Mouse (Mus musculus) liver, embryonic 14.5 days (tissue): Measurements from ENCODE around the gene Rps13. TPM values are rescaled to one million over a fixed set of nuclear protein-coding genes. Genes with fewer than 3 reads are reported as not detected.
"Not testable (repeated sequence)": the region's sequence is repeated elsewhere in the genome, so short reads cannot be mapped to it uniquely, and the experiment has no call there.

ENCODE experiments used
- ATAC-seq: fragments of 200-750 bp; cut with Nextera tagmentation; 2 replicates; pipeline ENCODE4 v1.8.0; 2017; ENCODE audit warnings: moderate number of reproducible peaks, mild to moderate bottlenecking, moderate library complexity; ENCODE audit not compliant: insufficient read depth
- DNase-seq, 3 experiments: peaks; one replicate each; pipeline ENCODE4 v3.0.0-alpha.2; 2012 to 2013; ENCODE audit warnings: low read depth in 3 of 3, low spot score in 3 of 3
- H3K27ac ChIP-seq: fragments of 300-500 bp; sonication (generic); 2 replicates; pipeline ENCODE4 v1.5.1; 2014; ENCODE audit warnings: moderate library complexity, mild to moderate bottlenecking, control low read depth, inconsistent platforms
- H3K27me3 ChIP-seq: fragments of 300-500 bp; sonication (generic); 2 replicates; pipeline ENCODE4 v1.6.1; 2014; ENCODE audit warnings: mild to moderate bottlenecking, low read length, moderate library complexity; ENCODE audit not compliant: control insufficient read depth, insufficient read depth
- H3K36me3 ChIP-seq: fragments of 300-500 bp; sonication (generic); replicated peaks from 2 replicates; pipeline ENCODE4 v1.6.1; 2014; ENCODE audit warnings: low read depth; ENCODE audit not compliant: control insufficient read depth, insufficient read depth
- H3K4me1 ChIP-seq, 2 experiments: fragments of 200-500 bp in 1 of 2; fragments of 300-500 bp in 1 of 2; sonication (generic) in 1 of 2; replicated peaks; 2 replicates each; pipeline ENCODE4 v1.6.1; 2012 to 2014; ENCODE audit warnings: antibody characterized with exemption in 1 of 2, inconsistent platforms in 1 of 2, low read length in 1 of 2; ENCODE audit not compliant: control insufficient read depth in 2 of 2, insufficient read depth in 2 of 2
- H3K4me2 ChIP-seq: fragments of 300-500 bp; sonication (generic); 2 replicates; pipeline ENCODE4 v1.6.1; 2014; ENCODE audit warnings: low read depth, mild to moderate bottlenecking, control low read depth, moderate library complexity
- H3K4me3 ChIP-seq, 2 experiments: fragments of 200-500 bp in 1 of 2; fragments of 300-500 bp in 1 of 2; sonication (generic) in 1 of 2; 2 replicates each; pipeline ENCODE4 v1.5.1; 2012 to 2014; ENCODE audit warnings: low read depth in 2 of 2, low read length in 2 of 2, mild to moderate bottlenecking in 2 of 2, control low read depth in 1 of 2, inconsistent platforms in 1 of 2, moderate library complexity in 1 of 2; ENCODE audit not compliant: insufficient read depth in 1 of 2
- H3K9ac ChIP-seq: fragments of 300-500 bp; sonication (generic); replicated peaks from 2 replicates; pipeline ENCODE4 v1.6.1; 2014; ENCODE audit warnings: mild to moderate bottlenecking, control low read depth, moderate library complexity
- H3K9me3 ChIP-seq: fragments of 300-500 bp; sonication (generic); 2 replicates; pipeline ENCODE4 v1.6.1; 2016; ENCODE audit warnings: low read length, mixed read lengths; ENCODE audit not compliant: control insufficient read depth
- CTCF ChIP-seq: IDR thresholded peaks from 2 replicates; pipeline ENCODE4 v1.5.1; 2016; ENCODE audit warnings: antibody characterized with exemption, low read depth, control low read depth
- EP300 ChIP-seq: IDR thresholded peaks from 2 replicates; pipeline ENCODE4 v1.6.1; 2016; ENCODE audit warnings: antibody characterized with exemption, low read depth
- WGBS: fragments of 180-500 bp; shearing (Covaris S2); extraction: QIAGEN DNeasy Blood & Tissue Kit; methylation state at CpG from one replicate; pipeline ENCODE4 v1.1.7; 2014; ENCODE audit not compliant: insufficient replicate concordance; 5-methylcytosine and 5-hydroxymethylcytosine counted together
- polyA plus RNA-seq, 2 experiments: library from polyadenylated mRNA; depleted of rRNA in 1 of 2; stranded (reverse) in 1 of 2; unstranded in 1 of 2; fragments of >200 nt; fragmentation: Nextera tagmentation in 1 of 2; extraction: Ambion mirVana in 1 of 2; gene quantifications; 2 replicates each; pipeline versions ENCODE4 v1.2.1 to v1.2.3; 2012 to 2014

The Rps13 gene
- polyA plus RNA-seq (2012; rRNA removed) (336 and 671 TPM in 2 replicates), polyA plus RNA-seq (2014; fragmentation: Nextera tagmentation; extraction: Ambion mirVana) (554 and 561 TPM in 2 replicates)

DNA sequence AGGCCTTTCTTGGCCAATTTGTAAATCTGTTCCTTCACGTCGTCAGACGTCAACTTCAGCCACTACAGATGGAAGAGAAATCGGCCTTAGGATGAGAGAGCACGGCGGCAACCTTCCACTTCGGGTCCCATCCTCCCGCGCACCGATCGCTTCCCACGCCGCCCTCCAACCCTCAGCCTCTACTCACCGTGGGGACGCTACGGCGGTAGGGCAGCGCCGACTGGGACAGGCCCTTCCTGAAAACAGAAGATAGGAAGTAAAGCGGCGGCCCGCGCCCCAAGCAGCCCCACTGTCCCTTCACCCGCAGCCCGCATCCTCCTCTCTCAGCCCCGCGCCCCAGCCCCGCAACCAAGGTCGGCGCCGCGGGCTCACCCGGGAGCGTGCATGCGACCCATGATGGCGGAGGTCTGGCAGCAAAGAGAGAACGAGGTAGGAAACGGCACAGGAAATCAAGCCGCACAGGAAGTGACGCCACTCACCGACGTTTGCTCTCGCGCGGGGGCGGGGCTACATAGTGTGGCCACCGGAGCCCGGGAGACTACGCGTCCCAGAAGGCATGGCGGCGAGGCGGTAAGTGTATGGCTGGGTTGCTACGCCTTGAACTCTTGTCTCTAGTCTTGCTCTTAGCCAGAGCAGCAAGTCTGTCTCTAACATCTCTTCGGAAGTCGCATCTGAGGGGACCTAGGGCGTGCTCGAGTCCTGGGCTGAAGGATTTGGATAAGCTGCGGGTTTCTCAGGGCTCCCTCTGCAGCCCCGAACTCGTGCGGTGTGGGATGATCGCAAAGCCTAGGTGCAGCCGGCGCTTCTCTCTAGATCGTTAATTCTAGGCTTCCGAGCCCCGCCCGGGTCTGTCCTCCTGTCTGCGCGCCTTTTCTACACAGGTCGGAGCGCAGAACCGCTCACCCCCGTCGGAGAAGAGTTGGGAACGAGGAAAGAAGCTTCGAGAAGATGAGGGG is at the start of gene Rps13:
Gene Rps13, minus strand, starts transcription at position 483 of the 956 bp plus-strand sequence.
- Histone ChIP-seq H3K9ac (peak within 1 kb of the TSS; percentile 94), H3K4me2 (peak within 1 kb of the TSS; percentile 92), H3K27ac (peak within 1 kb of the TSS; percentile 82), H3K9me3 (no peaks in the 10 kb centered on the region), H3K36me3 (peaks cover 34% of the 10 kb centered on the region), H3K27me3 (no peaks in the 10 kb centered on the region), H3K4me1 (peaks cover 8 to 14% of the 10 kb centered on the region in 2 experiments; a peak in 3 of 4 replicates), H3K4me3 (peak within 1 kb of the TSS; percentile 96 to 97)
- ATAC-seq, result peak; percentile 98
- no peak for TF ChIP-seq CTCF
- TF ChIP-seq EP300, result no peak
- under 1% methylated on average over 78 of the region's 78 CpGs for WGBS
- DNase-seq, result peak; percentile 90 to 93 (median 93)

DNA sequence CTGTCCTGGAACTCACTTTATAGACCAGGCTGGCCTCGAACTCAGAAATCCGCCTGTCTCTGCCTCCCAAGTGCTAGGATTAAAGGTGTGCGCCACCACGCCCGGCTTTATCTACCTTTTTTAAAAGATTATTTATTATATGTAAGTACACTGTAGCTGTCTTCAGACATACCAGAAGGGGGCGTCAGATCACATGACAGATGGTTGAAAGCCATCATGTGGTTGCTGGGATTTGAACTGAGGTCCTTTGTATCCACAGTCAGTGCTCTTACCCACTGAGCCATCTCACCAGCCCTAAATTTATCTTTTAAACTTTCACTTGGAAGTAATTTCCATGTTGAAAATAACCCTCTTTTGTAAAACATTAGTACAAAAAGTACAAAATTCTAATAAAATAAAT is 45.2 kb upstream of the Rps13 start:
- WGBS, result 75% methylated on average over 6 of the region's 6 CpGs
- H3K4me1 ChIP-seq, H3K27ac ChIP-seq, H3K27me3 ChIP-seq, H3K36me3 ChIP-seq, H3K4me2 ChIP-seq, H3K9ac ChIP-seq, ATAC-seq, DNase-seq, H3K9me3 ChIP-seq, H3K4me3 ChIP-seq: not testable (repeated sequence)

DNA sequence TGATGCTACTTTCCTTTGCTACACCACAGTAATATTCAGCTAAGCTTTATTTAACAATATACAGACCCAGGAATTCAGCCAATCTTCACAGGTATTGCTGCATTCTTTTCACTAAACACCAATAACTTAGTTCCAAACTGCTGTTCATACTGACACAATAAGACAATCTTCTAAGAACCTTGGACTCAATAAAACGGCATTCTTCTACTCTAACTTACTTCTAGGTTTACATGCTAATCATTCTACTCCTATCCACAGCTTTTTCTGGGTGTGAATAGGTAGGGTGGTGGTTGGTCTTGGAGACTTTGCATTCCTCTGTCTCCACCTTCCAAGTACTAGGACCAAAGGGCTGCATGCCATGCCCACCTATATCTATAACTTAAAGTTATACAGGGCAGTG is 40.3 kb upstream of the Rps13 start:
- 53% methylated on average over 1 of the region's 1 CpGs for WGBS
- DNase-seq, result no peak
- H3K27ac ChIP-seq, result no peak overlapping the region
- ATAC-seq, result no peak
- no peak overlapping the region for H3K4me2 ChIP-seq
- H3K36me3 ChIP-seq, result no peaks in the 10 kb centered on the region
- H3K9me3 ChIP-seq, result no peaks in the 10 kb centered on the region
- no peaks in the 10 kb centered on the region for H3K27me3 ChIP-seq
- TF ChIP-seq CTCF, result no peak
- no peak for TF ChIP-seq EP300
- H3K4me1 ChIP-seq, result no peaks in the 10 kb centered on the region
- no peak overlapping the region for H3K9ac ChIP-seq
- no peak overlapping the region for H3K4me3 ChIP-seq

DNA sequence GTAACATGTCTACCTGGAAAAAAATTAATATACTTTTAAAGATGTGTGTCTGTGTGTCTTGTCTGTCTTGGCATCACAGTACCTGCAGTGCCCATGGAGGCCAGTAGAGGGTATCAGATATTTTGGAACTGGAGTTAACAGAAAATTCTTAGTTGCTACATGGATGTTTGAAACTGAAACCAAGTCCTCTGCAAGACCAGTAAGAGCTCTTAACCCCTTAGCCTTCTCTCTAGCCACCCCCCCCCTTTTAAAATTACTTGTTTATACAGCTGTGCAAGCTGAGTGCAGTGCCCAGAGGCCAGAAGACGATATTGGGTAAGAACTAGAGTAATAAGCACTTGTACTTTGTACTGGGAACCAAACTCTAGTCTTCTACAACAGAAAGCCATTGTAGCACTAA is 2.2 kb upstream of the Rps13 start:
- no peak overlapping the region for H3K9ac ChIP-seq
- TF ChIP-seq CTCF, result peak; percentile 64; the same call in 1 of the 2 replicates
- no peak for TF ChIP-seq EP300
- WGBS, result 80% methylated on average over 1 of the region's 1 CpGs
- H3K9me3 ChIP-seq, result no peaks in the 10 kb centered on the region
- DNase-seq (peak; percentile 47 to 53 (median 48)), ATAC-seq (no peak)
- no peaks in the 10 kb centered on the region for H3K27me3 ChIP-seq
- peak overlapping the region; percentile 23 for H3K4me2 ChIP-seq
- H3K4me3 ChIP-seq, result no peak overlapping the region
- H3K4me1 ChIP-seq, result peaks cover 8 to 14% of the 10 kb centered on the region in 2 experiments; a peak in 3 of 4 replicates
- no peak overlapping the region for H3K27ac ChIP-seq
- H3K36me3 ChIP-seq, result peaks cover 18% of the 10 kb centered on the region

DNA sequence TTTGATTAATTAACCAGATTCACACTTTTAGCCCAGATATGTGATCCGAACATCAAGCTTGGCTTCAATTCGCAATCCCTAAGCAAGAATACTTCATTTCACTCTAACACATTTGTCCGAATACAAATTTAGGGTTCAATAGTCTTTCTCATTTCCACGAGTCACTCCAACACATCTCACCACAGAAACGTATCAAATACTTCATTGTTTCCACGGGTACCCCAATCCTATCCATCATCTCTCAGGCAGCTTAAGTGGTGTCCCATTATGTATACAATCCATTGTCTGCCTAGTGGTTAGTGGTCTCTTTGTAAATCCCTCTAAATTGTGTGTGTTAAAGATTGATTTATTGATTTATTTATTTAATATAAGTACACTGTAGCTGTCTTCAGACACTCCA is 1.1 kb upstream of the Rps13 start:
- peak overlapping the region; percentile 85 for H3K4me2 ChIP-seq
- peak overlapping the region; percentile 82 for H3K27ac ChIP-seq
- TF ChIP-seq EP300 (no peak), CTCF (no peak)
- peak overlapping the region; percentile 96 to 97 for H3K4me3 ChIP-seq
- H3K9ac ChIP-seq, result peak overlapping the region; percentile 94
- ATAC-seq (no peak), DNase-seq (no peak)
- no peaks in the 10 kb centered on the region for H3K9me3 ChIP-seq
- no peaks in the 10 kb centered on the region for H3K27me3 ChIP-seq
- peaks cover 29% of the 10 kb centered on the region for H3K36me3 ChIP-seq
- 57% methylated on average over 6 of the region's 6 CpGs for WGBS
- peaks cover 8 to 14% of the 10 kb centered on the region in 2 experiments; a peak in 3 of 4 replicates for H3K4me1 ChIP-seq
